Mouse (Mus musculus): Measurements from ENCODE around the gene Clec11a. TPM values are rescaled to one million over a fixed set of nuclear protein-coding genes. Genes with fewer than 3 reads are reported as not detected.
A peak's percentile ranks its signal among the peaks of the same experiment; 100 is the strongest.

The Clec11a gene
- polyA plus RNA-seq, 1 experiment from 2014 or later, result 0.81 TPM

- Histone ChIP-seq H3K4me1 (ENCODE audit: control insufficient read depth in 2 of 2, insufficient read depth in 2 of 2, low read length in 2 of 2) (peaks cover 0 to 4% of the 10 kb centered on the region in 2 experiments; a peak in 1 of 4 replicates), H3K4me3 (ENCODE audit: control insufficient read depth in 1 of 2, insufficient read depth in 1 of 2, low read depth in 1 of 2, low read length in 2 of 2) (no peak overlapping the region), H3K9me3 (ENCODE audit: control insufficient read depth, low read length) (no peaks in the 10 kb centered on the region), H3K36me3 (ENCODE audit: control insufficient read depth, insufficient read depth, low read length) (no peaks in the 10 kb centered on the region), H3K27ac (replicated peaks in 1 of 2; ENCODE audit: control insufficient read depth in 1 of 2, insufficient read depth in 1 of 2, low read depth in 2 of 2, low read length in 2 of 2) (no peak overlapping the region), H3K4me2 (ENCODE audit: low read length) (peak overlapping the region; percentile 33; the same call in 1 of the 2 replicates), H3K27me3 (ENCODE audit: control insufficient read depth, insufficient read depth, low read length) (peaks cover 26% of the 10 kb centered on the region), H3K9ac (ENCODE audit: low read length) (no peak overlapping the region)
- WGBS, result 4% methylated on average over 34 of the region's 34 CpGs
- no peak for ATAC-seq (ENCODE audit: insufficient number of reproducible peaks, insufficient read depth, low FRiP score, low read depth)
Observed at GRCm38 (mm10) chr7:44262791-44263643, 43.7 kb downstream of the Clec11a start.

GRCm38 (mm10) chr7:44261147-44261546 is 45.6 kb downstream of the Clec11a start, which contains the start of gene Gm15517:
Gene Gm15517, plus strand, starts transcription at chr7:44261447.
- H3K4me2 ChIP-seq (ENCODE audit: low read length), result no peak within 1 kb of the TSS
- peaks cover 23% of the 10 kb centered on the region for H3K27me3 ChIP-seq (ENCODE audit: control insufficient read depth, insufficient read depth, low read length)
- H3K9me3 ChIP-seq (ENCODE audit: control insufficient read depth, low read length), result no peaks in the 10 kb centered on the region
- no peaks in the 10 kb centered on the region for H3K36me3 ChIP-seq (ENCODE audit: control insufficient read depth, insufficient read depth, low read length)
- peaks cover 0 to 4% of the 10 kb centered on the region in 2 experiments; a peak in 1 of 4 replicates for H3K4me1 ChIP-seq (ENCODE audit: control insufficient read depth in 2 of 2, insufficient read depth in 2 of 2, low read length in 2 of 2)
- 43% methylated on average over 5 of the region's 5 CpGs for WGBS
- no peak for ATAC-seq (ENCODE audit: insufficient number of reproducible peaks, insufficient read depth, low FRiP score, low read depth)
- no peak within 1 kb of the TSS for H3K9ac ChIP-seq (ENCODE audit: low read length)
- H3K27ac ChIP-seq (replicated peaks in 1 of 2; ENCODE audit: control insufficient read depth in 1 of 2, insufficient read depth in 1 of 2, low read depth in 2 of 2, low read length in 2 of 2), result no peak within 1 kb of the TSS
- no peak within 1 kb of the TSS for H3K4me3 ChIP-seq (ENCODE audit: control insufficient read depth in 1 of 2, insufficient read depth in 1 of 2, low read depth in 1 of 2, low read length in 2 of 2)

- peaks cover 23% of the 10 kb centered on the region for H3K27me3 ChIP-seq (ENCODE audit: control insufficient read depth, insufficient read depth, low read length)
- H3K4me2 ChIP-seq (ENCODE audit: low read length), result no peak overlapping the region
- H3K27ac ChIP-seq (replicated peaks in 1 of 2; ENCODE audit: control insufficient read depth in 1 of 2, insufficient read depth in 1 of 2, low read depth in 2 of 2, low read length in 2 of 2), result no peak overlapping the region
- H3K4me1 ChIP-seq (ENCODE audit: control insufficient read depth in 2 of 2, insufficient read depth in 2 of 2, low read length in 2 of 2), result peaks cover 0 to 4% of the 10 kb centered on the region in 2 experiments; a peak in 1 of 4 replicates
- H3K9me3 ChIP-seq (ENCODE audit: control insufficient read depth, low read length), result no peaks in the 10 kb centered on the region
- WGBS, result 69% methylated on average over 6 of the region's 6 CpGs
- H3K4me3 ChIP-seq (ENCODE audit: control insufficient read depth in 1 of 2, insufficient read depth in 1 of 2, low read depth in 1 of 2, low read length in 2 of 2), result no peak overlapping the region
- no peaks in the 10 kb centered on the region for H3K36me3 ChIP-seq (ENCODE audit: control insufficient read depth, insufficient read depth, low read length)
- H3K9ac ChIP-seq (ENCODE audit: low read length), result no peak overlapping the region
- ATAC-seq (ENCODE audit: insufficient number of reproducible peaks, insufficient read depth, low FRiP score, low read depth), result no peak
Observed at GRCm38 (mm10) chr7:44260410-44260809, 46.3 kb downstream of the Clec11a start.

GRCm38 (mm10) chr7:44257278-44257677 is 49.4 kb downstream of the Clec11a start, which contains the start of gene Acp4:
Gene Acp4, minus strand, starts transcription at chr7:44257378.
- peaks cover 5 to 7% of the 10 kb centered on the region in 2 experiments; a peak in 3 of 4 replicates for H3K4me1 ChIP-seq (ENCODE audit: control insufficient read depth in 2 of 2, insufficient read depth in 2 of 2, low read length in 2 of 2)
- H3K4me3 ChIP-seq (ENCODE audit: control insufficient read depth in 1 of 2, insufficient read depth in 1 of 2, low read depth in 1 of 2, low read length in 2 of 2), result no peak within 1 kb of the TSS
- peaks cover 3% of the 10 kb centered on the region; the same call in 1 of the 2 replicates for H3K27me3 ChIP-seq (ENCODE audit: control insufficient read depth, insufficient read depth, low read length)
- no peaks in the 10 kb centered on the region for H3K9me3 ChIP-seq (ENCODE audit: control insufficient read depth, low read length)
- peaks cover 19% of the 10 kb centered on the region for H3K36me3 ChIP-seq (ENCODE audit: control insufficient read depth, insufficient read depth, low read length)
- ATAC-seq (ENCODE audit: insufficient number of reproducible peaks, insufficient read depth, low FRiP score, low read depth), result no peak
- no peak within 1 kb of the TSS for H3K4me2 ChIP-seq (ENCODE audit: low read length)
- 72% methylated on average over 4 of the region's 4 CpGs for WGBS
- H3K9ac ChIP-seq (ENCODE audit: low read length), result no peak within 1 kb of the TSS
- no peak within 1 kb of the TSS for H3K27ac ChIP-seq (replicated peaks in 1 of 2; ENCODE audit: control insufficient read depth in 1 of 2, insufficient read depth in 1 of 2, low read depth in 2 of 2, low read length in 2 of 2)

- Histone ChIP-seq H3K4me2 (ENCODE audit: low read length) (no peak overlapping the region), H3K9me3 (ENCODE audit: control insufficient read depth, low read length) (no peaks in the 10 kb centered on the region), H3K4me1 (ENCODE audit: control insufficient read depth in 2 of 2, insufficient read depth in 2 of 2, low read length in 2 of 2) (peaks cover 5 to 7% of the 10 kb centered on the region in 2 experiments; a peak in 3 of 4 replicates), H3K9ac (ENCODE audit: low read length) (no peak overlapping the region), H3K27me3 (ENCODE audit: control insufficient read depth, insufficient read depth, low read length) (no peaks in the 10 kb centered on the region), H3K27ac (replicated peaks in 1 of 2; ENCODE audit: control insufficient read depth in 1 of 2, insufficient read depth in 1 of 2, low read depth in 2 of 2, low read length in 2 of 2) (no peak overlapping the region), H3K4me3 (ENCODE audit: control insufficient read depth in 1 of 2, insufficient read depth in 1 of 2, low read depth in 1 of 2, low read length in 2 of 2) (no peak overlapping the region), H3K36me3 (ENCODE audit: control insufficient read depth, insufficient read depth, low read length) (peaks cover 38% of the 10 kb centered on the region)
- WGBS, result 52% methylated on average over 6 of the region's 6 CpGs
- ATAC-seq (ENCODE audit: insufficient number of reproducible peaks, insufficient read depth, low FRiP score, low read depth), result no peak
Observed at GRCm38 (mm10) chr7:44254930-44255329, 51.8 kb downstream of the Clec11a start.

- Histone ChIP-seq H3K27ac (replicated peaks in 1 of 2; ENCODE audit: control insufficient read depth in 1 of 2, insufficient read depth in 1 of 2, low read depth in 2 of 2, low read length in 2 of 2) (no peak overlapping the region), H3K36me3 (ENCODE audit: control insufficient read depth, insufficient read depth, low read length) (peaks cover 56% of the 10 kb centered on the region), H3K4me1 (ENCODE audit: control insufficient read depth in 2 of 2, insufficient read depth in 2 of 2, low read length in 2 of 2) (peaks cover 5 to 10% of the 10 kb centered on the region in 2 experiments; a peak in 3 of 4 replicates), H3K27me3 (ENCODE audit: control insufficient read depth, insufficient read depth, low read length) (no peaks in the 10 kb centered on the region), H3K9ac (ENCODE audit: low read length) (no peak overlapping the region), H3K4me3 (ENCODE audit: control insufficient read depth in 1 of 2, insufficient read depth in 1 of 2, low read depth in 1 of 2, low read length in 2 of 2) (no peak overlapping the region), H3K4me2 (ENCODE audit: low read length) (no peak overlapping the region), H3K9me3 (ENCODE audit: control insufficient read depth, low read length) (no peaks in the 10 kb centered on the region)
- ATAC-seq (ENCODE audit: insufficient number of reproducible peaks, insufficient read depth, low FRiP score, low read depth), result no peak
- WGBS, result 60% methylated on average over 15 of the region's 15 CpGs
Observed at GRCm38 (mm10) chr7:44253023-44253616, 53.6 kb downstream of the Clec11a start.
